Mouse (Mus musculus) C2C12 (cell line): ENCODE data around the gene Duox1. TPM values are rescaled to one million over a fixed set of nuclear protein-coding genes. Genes with fewer than 3 reads are reported as not detected.

Source experiments
- H3K27me3 ChIP-seq: one replicate; pipeline ENCODE4 v1.6.1; 2011; ENCODE audit not compliant: control insufficient read depth, insufficient read depth, insufficient read length
- H3K36me3 ChIP-seq: one replicate; pipeline ENCODE4 v1.6.1; 2011; ENCODE audit not compliant: control insufficient read depth, insufficient read depth
- H3K4me3 ChIP-seq: one replicate; pipeline ENCODE4 v1.5.1; 2011; ENCODE audit warnings: mild to moderate bottlenecking, control low read depth; ENCODE audit not compliant: poor library complexity, insufficient read depth, severe bottlenecking
- H3K79me2 ChIP-seq: one replicate; pipeline ENCODE4 v1.6.1; 2011; ENCODE audit not compliant: control insufficient read depth, insufficient read depth
- H3K79me3 ChIP-seq: one replicate; pipeline ENCODE4 v1.6.1; 2011; ENCODE audit warnings: low read depth, control low read depth
- H3ac ChIP-seq: one replicate; pipeline ENCODE3; 2011; ENCODE audit warnings: low read depth; ENCODE audit not compliant: control insufficient read depth, insufficient read length
- CEBPB ChIP-seq: IDR thresholded peaks from one replicate; pipeline ENCODE4 v1.6.1; 2011; ENCODE audit warnings: low read depth, mild to moderate bottlenecking, control low read depth, moderate library complexity
- CTCF ChIP-seq: IDR thresholded peaks from one replicate; pipeline ENCODE4 v1.5.1; 2011; ENCODE audit not compliant: control insufficient read depth, insufficient read depth, insufficient read length
- FOSL1 ChIP-seq: IDR thresholded peaks from one replicate; pipeline ENCODE4 v1.8.0; 2011; ENCODE audit warnings: mild to moderate bottlenecking, low read length; ENCODE audit not compliant: poor library complexity, insufficient read depth, severe bottlenecking
- MAX ChIP-seq: IDR thresholded peaks from one replicate; pipeline ENCODE4 v1.6.1; 2011; ENCODE audit warnings: mild to moderate bottlenecking, control low read depth
- MYOD1 ChIP-seq: IDR thresholded peaks from one replicate; pipeline ENCODE4 v1.6.1; 2011; ENCODE audit warnings: low read depth; ENCODE audit not compliant: control insufficient read depth, insufficient read length
- MYOG ChIP-seq: IDR thresholded peaks from one replicate; pipeline ENCODE4 v1.6.1; 2011; ENCODE audit not compliant: control insufficient read depth, insufficient read length; ENCODE audit errors: extremely low read depth
- USF1 ChIP-seq: IDR thresholded peaks from one replicate; pipeline ENCODE4 v1.6.1; 2011; ENCODE audit warnings: low read depth, mild to moderate bottlenecking, control low read depth, moderate library complexity
- polyA plus RNA-seq: library from polyadenylated mRNA; unstranded; fragments of >200 nt; fragmentation: generic; extraction: Trizol; gene quantifications from one replicate; pipeline ENCODE4 v1.2.1, GENCODE M21; 2012; ENCODE audit warnings: missing spikeins

The Duox1 gene
- polyA plus RNA-seq, 1 experiment = 0.14 TPM

DNA sequence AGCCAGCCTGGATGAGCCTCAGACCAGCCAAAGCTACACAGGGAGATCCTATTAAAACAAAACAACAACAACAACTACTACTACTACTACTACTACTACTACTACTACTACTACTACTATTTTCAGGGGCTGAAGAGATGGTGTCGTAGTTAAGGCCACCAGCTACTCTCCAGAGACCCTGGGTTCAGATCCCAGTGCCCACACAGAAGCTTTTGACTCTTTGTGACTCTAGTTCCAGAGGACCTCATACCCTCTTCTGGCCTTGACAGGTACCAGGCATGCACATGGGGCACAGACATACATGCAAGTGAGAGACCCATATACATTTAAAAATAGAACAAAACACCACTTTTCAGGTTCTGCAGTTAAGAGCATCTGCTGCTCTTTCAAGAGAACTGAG lies 57.1 kb downstream of the Duox1 start:
- Histone ChIP-seq H3K79me3 (peaks cover 2% of the 10 kb centered on the region), H3ac (no peak overlapping the region), H3K79me2 (peaks cover 11% of the 10 kb centered on the region), H3K4me3 (no peak overlapping the region), H3K36me3 (no peaks in the 10 kb centered on the region), H3K27me3 (no peaks in the 10 kb centered on the region)
- TF ChIP-seq CTCF = no peak
- TF ChIP-seq USF1 = no peak
- no peak for TF ChIP-seq CEBPB
- TF ChIP-seq MAX = no peak
- TF ChIP-seq FOSL1 = no peak
- no peak for TF ChIP-seq MYOG
- no peak for TF ChIP-seq MYOD1

DNA sequence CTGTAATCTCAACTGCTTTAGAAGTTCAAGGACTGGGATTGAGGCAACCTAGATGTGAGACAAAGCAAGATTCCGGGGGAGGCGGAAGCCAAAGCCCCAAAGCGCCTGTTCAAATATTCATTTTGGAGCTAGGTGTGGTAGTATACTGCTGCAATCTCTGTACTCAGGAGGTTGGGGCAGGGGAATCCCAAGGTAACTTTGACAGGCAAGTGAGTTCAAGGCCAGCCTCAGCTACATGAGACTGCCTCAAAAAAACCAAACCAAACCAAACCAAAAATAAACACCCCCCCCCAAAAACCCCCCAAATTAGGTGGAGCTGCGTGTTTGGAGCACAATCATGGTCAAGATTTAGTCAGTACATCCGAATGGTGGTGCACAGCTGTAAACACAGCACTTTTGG lies 58.5 kb downstream of the Duox1 start:
- Histone ChIP-seq H3K27me3 (no peaks in the 10 kb centered on the region), H3K4me3 (no peak overlapping the region), H3K79me3 (no peaks in the 10 kb centered on the region), H3ac (no peak overlapping the region), H3K79me2 (no peaks in the 10 kb centered on the region), H3K36me3 (no peaks in the 10 kb centered on the region)
- TF ChIP-seq FOSL1 (no peak), MAX (no peak), CTCF (no peak), MYOD1 (no peak), MYOG (no peak), CEBPB (no peak)

DNA sequence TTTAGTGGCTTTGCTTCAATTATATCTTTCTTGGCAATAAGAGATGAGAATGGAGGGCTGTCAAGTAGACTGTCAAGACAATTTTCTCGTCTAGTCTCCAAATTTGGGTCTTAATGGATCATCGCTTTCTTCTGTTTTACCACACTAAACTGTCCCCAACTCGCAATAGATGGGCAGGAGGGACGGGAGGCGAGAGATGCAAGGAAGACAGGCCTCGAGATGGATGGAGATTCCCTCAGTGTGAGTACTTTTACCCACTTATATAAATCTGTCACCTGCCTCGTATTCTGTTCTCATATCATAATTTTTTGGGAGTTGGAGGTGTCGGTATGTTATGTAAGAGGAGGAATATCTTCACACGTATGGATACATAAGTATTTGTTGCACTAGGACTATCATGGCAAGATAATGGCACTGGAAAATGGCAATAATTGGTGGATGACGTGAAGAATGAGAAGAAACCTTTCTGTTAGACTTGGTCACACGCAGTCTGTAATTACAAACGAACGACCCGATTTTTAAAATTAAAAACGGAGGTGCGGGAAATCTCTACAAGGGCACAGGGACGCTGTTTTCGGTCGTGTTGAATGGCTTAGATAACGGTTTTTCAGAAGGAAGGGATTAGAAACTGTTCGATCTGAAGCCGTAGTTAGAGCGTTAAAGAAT lies 59.3 kb downstream of the Duox1 start:
- H3K27me3 ChIP-seq = no peaks in the 10 kb centered on the region
- TF ChIP-seq FOSL1 (no peak), CEBPB (no peak), USF1 (no peak), CTCF (no peak), MYOD1 (no peak), MAX (no peak), MYOG (no peak)
- H3K79me2 ChIP-seq = no peaks in the 10 kb centered on the region
- no peaks in the 10 kb centered on the region for H3K79me3 ChIP-seq
- no peaks in the 10 kb centered on the region for H3K36me3 ChIP-seq
- H3ac ChIP-seq = peak overlapping the region; percentile 2
- H3K4me3 ChIP-seq = peak overlapping the region; percentile 16

DNA sequence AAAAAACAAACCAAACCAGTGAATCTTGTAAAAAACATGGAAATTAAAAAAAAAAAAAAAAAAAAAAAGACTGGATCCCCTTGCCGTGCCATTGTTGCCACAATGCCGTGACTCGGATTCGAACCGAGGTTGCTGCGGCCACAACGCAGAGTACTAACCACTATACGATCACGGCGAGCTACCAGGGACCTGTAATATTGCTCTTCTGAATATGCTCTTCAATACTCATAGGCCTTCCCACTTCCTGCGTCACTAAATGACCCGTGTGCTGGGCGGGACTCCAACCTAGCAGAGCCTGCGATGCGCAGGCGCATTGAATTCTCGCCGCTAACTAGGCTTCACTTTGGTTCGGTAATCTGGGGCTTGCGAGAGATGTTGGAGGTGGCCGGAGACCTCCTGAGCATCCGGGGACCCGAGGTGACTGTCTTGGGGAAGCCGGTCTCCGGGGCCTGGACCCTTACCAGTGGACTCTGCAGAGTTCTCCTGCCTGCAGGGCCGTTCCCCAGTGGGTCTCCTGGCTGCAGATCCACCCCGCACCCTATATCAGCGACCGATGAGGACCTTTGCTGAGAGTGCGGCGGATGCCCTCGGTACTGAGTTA lies 60.0 kb downstream of the Duox1 start:
- no peak for TF ChIP-seq MAX
- H3K79me2 ChIP-seq = no peaks in the 10 kb centered on the region
- no peaks in the 10 kb centered on the region for H3K79me3 ChIP-seq
- H3K4me3 ChIP-seq = peak overlapping the region; percentile 59
- no peaks in the 10 kb centered on the region for H3K27me3 ChIP-seq
- H3K36me3 ChIP-seq = no peaks in the 10 kb centered on the region
- H3ac ChIP-seq = peak overlapping the region; percentile 52

DNA sequence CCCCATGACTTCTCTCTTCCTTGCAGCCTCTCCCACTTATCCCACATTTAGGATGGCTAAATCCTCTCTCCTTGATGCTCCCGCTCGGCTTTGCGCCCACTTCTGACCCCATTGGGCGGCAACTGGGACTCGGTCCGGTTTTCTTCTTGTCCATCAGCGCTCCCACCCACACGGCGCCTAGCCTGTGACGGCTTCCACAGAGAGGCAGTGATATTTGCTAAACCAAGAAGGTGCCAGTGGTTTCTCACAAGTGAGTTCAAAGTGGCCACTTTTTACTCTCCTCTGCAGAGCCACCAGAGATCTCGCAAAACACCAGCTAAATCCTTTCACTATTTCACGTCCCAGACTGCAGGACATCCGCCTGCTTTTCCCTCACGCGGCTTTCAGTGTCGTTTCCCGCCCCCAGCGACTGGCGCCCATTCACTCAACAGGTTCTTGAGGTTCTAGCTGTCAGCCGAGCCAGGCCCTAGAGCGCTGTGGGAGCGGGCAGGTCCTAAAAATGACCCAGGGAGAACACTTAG lies 60.6 kb downstream of the Duox1 start:
- Histone ChIP-seq H3K36me3 (no peaks in the 10 kb centered on the region), H3K79me3 (no peaks in the 10 kb centered on the region), H3ac (peak overlapping the region; percentile 52), H3K79me2 (no peaks in the 10 kb centered on the region), H3K27me3 (no peaks in the 10 kb centered on the region), H3K4me3 (peak overlapping the region; percentile 59)
- TF ChIP-seq MYOD1 (no peak), MAX (peak; percentile 44), FOSL1 (no peak), USF1 (no peak), CEBPB (no peak), CTCF (no peak)

DNA sequence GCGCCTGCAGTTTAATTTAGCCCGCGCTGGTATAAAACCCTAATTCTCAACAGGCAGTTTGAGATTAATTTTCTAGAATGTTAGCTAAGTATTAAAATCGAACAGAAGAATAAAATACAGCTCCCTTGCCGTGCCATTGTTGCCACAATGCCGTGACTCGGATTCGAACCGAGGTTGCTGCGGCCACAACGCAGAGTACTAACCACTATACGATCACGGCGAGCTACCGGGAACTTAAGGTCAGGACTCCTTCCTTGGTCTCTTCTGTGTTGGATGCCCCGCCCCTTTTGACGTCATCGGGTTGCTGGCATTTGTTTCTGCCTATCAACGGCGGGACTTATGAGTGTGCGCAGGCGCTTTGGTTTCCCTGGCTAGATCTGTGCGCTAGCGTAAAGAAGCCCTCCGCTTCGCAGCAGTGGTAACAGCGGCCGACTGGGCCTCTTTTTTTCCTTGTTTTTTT lies 61.8 kb downstream of the Duox1 start:
- no peaks in the 10 kb centered on the region for H3K27me3 ChIP-seq
- H3K79me3 ChIP-seq = no peaks in the 10 kb centered on the region
- H3ac ChIP-seq = peak overlapping the region; percentile 70
- H3K36me3 ChIP-seq = no peaks in the 10 kb centered on the region
- H3K4me3 ChIP-seq = peak overlapping the region; percentile 84
- no peaks in the 10 kb centered on the region for H3K79me2 ChIP-seq
- TF ChIP-seq MAX (no peak), MYOD1 (peak; percentile 64)
